Mouse (Mus musculus) forebrain, embryonic 10.5 days (tissue): ENCODE data around the gene Treml2. TPM values are rescaled to one million over a fixed set of nuclear protein-coding genes. Genes with fewer than 3 reads are reported as not detected.
A peak's percentile ranks its signal among the peaks of the same experiment; 100 is the strongest.

Experiments
- DNase-seq: peaks from one replicate; pipeline ENCODE4 v3.0.0-alpha.2; 2017; ENCODE audit warnings: low spot score; ENCODE audit errors: extremely low spot score
- H3K27ac ChIP-seq: fragments of 300-500 bp; sonication (generic); 2 replicates; pipeline ENCODE4 v1.5.1; 2016; ENCODE audit warnings: mild to moderate bottlenecking
- H3K27me3 ChIP-seq: fragments of 300-500 bp; sonication (generic); 2 replicates; pipeline ENCODE4 v1.6.1; 2016; ENCODE audit warnings: mild to moderate bottlenecking; ENCODE audit not compliant: poor library complexity, severe bottlenecking
- H3K36me3 ChIP-seq: fragments of 300-500 bp; sonication (generic); replicated peaks from 2 replicates; pipeline ENCODE4 v1.6.1; 2016; ENCODE audit warnings: mild to moderate bottlenecking, moderate library complexity
- H3K4me1 ChIP-seq: fragments of 300-500 bp; sonication (generic); 2 replicates; pipeline ENCODE4 v1.6.1; 2016
- H3K4me3 ChIP-seq: fragments of 300-500 bp; sonication (generic); 2 replicates; pipeline ENCODE4 v1.5.1; 2016; ENCODE audit warnings: mild to moderate bottlenecking, moderate library complexity
- H3K9me3 ChIP-seq: fragments of 300-500 bp; sonication (generic); 2 replicates; pipeline ENCODE4 v1.6.1; 2016; ENCODE audit warnings: mild to moderate bottlenecking, moderate library complexity
- WGBS: fragments of 180-500 bp; shearing (Covaris S2); methylation state at CpG from one replicate; pipeline ENCODE4 v1.1.7; 2016; 5-methylcytosine and 5-hydroxymethylcytosine counted together
- polyA plus RNA-seq: library from polyadenylated mRNA; unstranded; fragments of >200 nt; fragmentation: Nextera tagmentation; extraction: Ambion mirVana; gene quantifications from 2 replicates; pipeline ENCODE4 v1.2.1, GENCODE M21; 2016

Treml2 gene
- polyA plus RNA-seq, result 0.42 and 0.57 TPM in 2 replicates

DNA sequence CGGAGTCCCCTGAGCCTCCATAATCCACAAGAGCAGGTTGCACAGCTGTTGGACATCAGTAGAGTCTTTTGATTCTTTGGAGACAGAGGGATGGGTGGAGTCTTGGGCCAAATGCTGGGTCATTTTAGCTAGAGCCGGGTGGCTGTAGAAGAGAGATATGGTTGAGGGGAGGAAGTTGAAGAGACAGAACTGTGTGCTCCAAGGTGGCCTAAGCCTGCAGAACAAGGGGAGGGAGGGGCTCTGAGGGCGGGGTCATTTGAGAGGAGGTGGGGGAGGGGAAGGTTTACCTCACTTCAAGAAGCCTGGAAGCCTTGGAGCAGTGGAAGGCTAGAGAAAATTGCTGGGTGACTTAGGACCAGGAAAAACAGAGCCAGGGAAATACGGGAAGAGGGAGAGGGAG is at the start of gene Treml2:
Treml2 (plus strand) TSS at position 296 of the 400 bp plus-strand sequence.
- DNase-seq, result no peak
- no peaks in the 10 kb centered on the region for H3K9me3 ChIP-seq
- peaks cover 21% of the 10 kb centered on the region for H3K4me1 ChIP-seq
- peak within 1 kb of the TSS; percentile 22; the same call in 1 of the 2 replicates for H3K4me3 ChIP-seq
- no peaks in the 10 kb centered on the region for H3K27me3 ChIP-seq
- 51% methylated on average over 3 of the region's 4 CpGs for WGBS
- peak within 1 kb of the TSS; percentile 70 for H3K27ac ChIP-seq
- no peaks in the 10 kb centered on the region for H3K36me3 ChIP-seq

DNA sequence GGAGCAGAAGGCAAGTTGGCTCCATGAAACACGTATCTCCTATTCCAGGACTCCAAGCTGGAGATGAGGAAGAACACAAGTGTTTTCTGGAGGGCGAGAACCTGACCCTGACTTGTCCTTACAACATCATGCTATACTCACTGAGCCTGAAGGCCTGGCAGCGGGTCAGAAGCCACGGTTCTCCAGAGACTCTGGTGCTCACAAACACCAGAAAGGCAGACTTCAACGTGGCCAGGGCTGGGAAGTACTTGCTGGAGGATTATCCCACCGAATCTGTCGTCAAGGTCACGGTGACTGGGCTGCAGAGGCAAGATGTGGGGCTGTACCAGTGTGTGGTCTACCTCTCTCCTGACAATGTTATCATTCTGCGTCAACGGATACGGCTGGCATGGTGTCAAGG is 49.8 kb upstream of the Treml2 start:
- no peak overlapping the region for H3K4me3 ChIP-seq
- H3K27me3 ChIP-seq, result no peaks in the 10 kb centered on the region
- H3K36me3 ChIP-seq, result no peaks in the 10 kb centered on the region
- 87% methylated on average over 11 of the region's 11 CpGs for WGBS
- H3K9me3 ChIP-seq, result no peaks in the 10 kb centered on the region; the same call in 1 of the 2 replicates
- no peak for DNase-seq
- H3K27ac ChIP-seq, result no peak overlapping the region
- H3K4me1 ChIP-seq, result no peaks in the 10 kb centered on the region

DNA sequence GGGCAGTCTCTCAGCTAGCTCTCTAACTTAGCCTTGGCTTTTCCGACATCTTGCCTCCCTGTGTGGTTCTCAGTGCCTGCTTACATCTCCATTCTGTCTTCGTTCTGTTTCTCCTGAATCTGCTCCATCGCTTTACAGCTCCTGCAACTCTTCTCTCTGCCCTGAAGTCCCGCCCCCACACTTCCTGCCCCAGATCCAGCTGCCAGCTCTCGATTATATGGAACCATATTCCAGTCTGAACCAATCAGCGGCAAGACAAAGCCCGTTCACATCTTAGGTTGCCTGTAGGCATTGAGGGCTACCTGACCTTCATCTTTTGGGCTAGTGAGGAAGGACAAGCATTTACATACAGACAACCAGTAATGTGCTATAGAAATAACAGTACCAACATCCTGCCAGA is 48.7 kb upstream of the Treml2 start:
- DNase-seq, result no peak
- no peaks in the 10 kb centered on the region for H3K36me3 ChIP-seq
- H3K9me3 ChIP-seq, result no peaks in the 10 kb centered on the region; the same call in 1 of the 2 replicates
- no peak overlapping the region for H3K27ac ChIP-seq
- no peak overlapping the region for H3K4me3 ChIP-seq
- H3K4me1 ChIP-seq, result no peaks in the 10 kb centered on the region
- H3K27me3 ChIP-seq, result no peaks in the 10 kb centered on the region
- 92% methylated on average over 7 of the region's 7 CpGs for WGBS

DNA sequence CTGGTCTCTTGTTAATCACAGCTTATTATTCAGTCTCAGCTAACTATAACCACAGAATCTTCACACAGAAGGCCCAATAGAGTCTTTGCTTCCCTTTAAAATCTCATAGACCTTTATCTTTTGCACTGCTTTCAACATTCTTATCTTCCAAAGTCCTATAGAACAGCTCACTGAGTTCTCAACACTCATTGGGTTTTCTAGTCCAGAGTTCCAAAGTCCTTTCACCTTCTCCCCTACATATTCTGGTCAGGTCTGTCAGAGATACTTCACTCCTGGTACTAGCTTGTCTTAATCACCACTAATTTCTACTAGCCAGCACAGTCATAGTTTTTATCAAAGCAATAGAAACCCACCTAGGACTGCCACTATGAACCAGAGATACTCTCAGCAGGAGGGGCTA is 42.7 kb upstream of the Treml2 start:
- Histone ChIP-seq H3K9me3 (peaks cover 13% of the 10 kb centered on the region; the same call in 1 of the 2 replicates), H3K4me1 (no peaks in the 10 kb centered on the region), H3K27ac (no peak overlapping the region), H3K27me3 (peaks cover under 1% of the 10 kb centered on the region; the same call in 1 of the 2 replicates), H3K4me3 (no peak overlapping the region), H3K36me3 (no peaks in the 10 kb centered on the region)
- DNase-seq, result no peak

DNA sequence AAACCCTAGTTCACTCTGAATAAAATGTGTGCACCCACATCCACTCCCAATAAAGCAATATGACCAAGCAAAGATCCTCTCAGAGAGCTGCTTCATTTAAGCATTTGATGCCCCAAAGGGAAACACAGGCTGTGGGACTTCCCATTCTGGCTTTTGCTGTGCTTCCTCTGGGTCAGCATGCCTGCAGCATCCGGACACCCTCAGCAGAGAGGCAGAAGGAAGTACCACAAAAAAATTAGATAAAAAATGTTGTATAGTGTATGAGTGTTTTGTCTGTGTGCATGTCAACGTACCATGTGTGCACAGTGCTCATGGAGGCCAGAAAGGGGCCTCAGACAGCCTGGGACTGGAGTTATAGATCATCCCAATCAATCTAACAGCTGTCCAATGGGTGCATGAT is 37.4 kb upstream of the Treml2 start:
- H3K36me3 ChIP-seq, result no peaks in the 10 kb centered on the region
- peaks cover 13% of the 10 kb centered on the region; the same call in 1 of the 2 replicates for H3K9me3 ChIP-seq
- H3K4me1 ChIP-seq, result peaks cover 21% of the 10 kb centered on the region
- 88% methylated on average over 2 of the region's 2 CpGs for WGBS
- H3K27me3 ChIP-seq, result peaks cover 39% of the 10 kb centered on the region
- no peak for DNase-seq
- no peak overlapping the region for H3K4me3 ChIP-seq
- no peak overlapping the region for H3K27ac ChIP-seq

DNA sequence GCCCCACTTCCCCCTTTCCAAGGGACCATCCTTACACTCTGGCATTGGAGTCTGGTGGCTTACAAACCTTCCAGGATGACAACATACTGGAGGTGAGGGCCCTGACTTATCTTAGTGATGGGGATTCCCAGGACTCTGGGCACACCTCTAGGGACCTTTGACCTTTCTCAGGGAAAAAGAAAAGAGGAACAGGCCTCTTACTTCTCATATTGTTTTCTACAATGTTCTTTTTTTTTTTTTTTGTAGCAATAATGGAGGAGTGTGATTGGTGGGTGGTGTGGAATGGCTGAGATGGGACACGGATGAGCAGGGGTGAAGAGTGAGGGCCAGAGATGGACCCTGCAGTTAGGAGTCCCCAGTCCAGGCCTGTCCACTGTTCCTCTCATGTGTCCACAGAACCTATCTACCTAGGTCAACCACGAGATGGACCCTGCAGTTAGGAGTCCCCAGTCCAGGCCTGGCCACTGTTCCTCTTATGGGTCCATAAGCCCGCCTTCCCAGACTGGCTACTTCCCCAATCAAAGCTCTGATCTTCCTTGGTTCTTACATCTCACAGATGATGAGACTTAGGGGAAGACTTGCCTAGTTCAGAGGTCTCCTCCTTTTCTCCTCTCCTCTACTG is 35.4 kb upstream of the Treml2 start, which contains the start of gene Treml4:
Treml4 (plus strand) TSS at position 555 of the 622 bp plus-strand sequence.
- no peak within 1 kb of the TSS; the same call in 1 of the 2 replicates for H3K27ac ChIP-seq
- peaks cover 51% of the 10 kb centered on the region for H3K27me3 ChIP-seq
- 95% methylated on average over 3 of the region's 3 CpGs for WGBS
- H3K4me3 ChIP-seq, result no peak within 1 kb of the TSS
- H3K4me1 ChIP-seq, result peaks cover 29% of the 10 kb centered on the region
- no peaks in the 10 kb centered on the region for H3K36me3 ChIP-seq
- H3K9me3 ChIP-seq, result peaks cover 12% of the 10 kb centered on the region; the same call in 1 of the 2 replicates
- no peak for DNase-seq

DNA sequence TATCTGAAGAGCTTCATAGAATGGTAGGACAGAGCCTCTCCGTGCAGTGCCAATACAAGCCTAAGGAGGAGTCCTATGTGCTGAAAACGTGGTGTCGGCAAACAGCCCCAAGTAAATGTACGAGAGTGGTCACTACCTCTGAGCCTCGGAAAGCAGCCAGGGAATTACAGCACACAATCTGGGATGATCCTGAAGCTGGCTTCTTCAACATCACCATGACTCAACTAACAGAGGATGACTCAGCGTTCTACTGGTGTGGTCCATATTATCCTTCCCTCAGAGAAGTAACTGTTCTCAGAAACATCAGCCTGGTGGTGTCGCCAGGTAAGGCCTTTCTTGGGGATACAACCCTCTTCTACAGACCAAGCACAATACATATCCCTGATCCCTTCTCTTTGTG is 34.6 kb upstream of the Treml2 start:
- H3K27ac ChIP-seq, result no peak overlapping the region; the same call in 1 of the 2 replicates
- peaks cover 56% of the 10 kb centered on the region for H3K27me3 ChIP-seq
- H3K4me1 ChIP-seq, result peaks cover 29% of the 10 kb centered on the region
- 93% methylated on average over 7 of the region's 7 CpGs for WGBS
- DNase-seq, result no peak
- H3K4me3 ChIP-seq, result no peak overlapping the region
- no peaks in the 10 kb centered on the region for H3K36me3 ChIP-seq
- peaks cover 3% of the 10 kb centered on the region; the same call in 1 of the 2 replicates for H3K9me3 ChIP-seq

DNA sequence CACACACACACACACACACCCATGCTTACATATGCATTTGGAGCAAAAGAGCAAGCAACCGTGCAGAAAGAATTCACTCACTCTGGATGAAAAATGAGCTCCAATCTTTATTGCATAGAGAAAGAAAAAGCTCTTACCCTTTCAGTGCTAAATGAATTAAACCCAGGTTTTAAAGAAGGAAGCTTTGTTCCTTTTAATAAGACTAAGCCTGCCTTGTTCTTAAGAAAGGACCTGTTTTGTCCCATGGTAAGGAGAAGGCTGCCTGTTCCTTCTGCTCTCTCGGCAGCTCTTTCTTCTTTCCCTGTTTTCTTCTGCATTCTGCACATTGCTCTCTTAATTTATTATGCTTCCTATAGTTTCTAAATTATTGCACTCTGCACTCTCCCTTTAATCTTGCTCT is 33.2 kb upstream of the Treml2 start:
- WGBS, result 19% methylated on average over 2 of the region's 2 CpGs
- 0 out of 2 replicates have a peak overlapping the region, but pooled peaks have one; percentile 48 for H3K27ac ChIP-seq
- peak; percentile 36 for DNase-seq
- H3K4me1 ChIP-seq, result peaks cover 29% of the 10 kb centered on the region
- H3K4me3 ChIP-seq, result no peak overlapping the region
- H3K9me3 ChIP-seq, result no peaks in the 10 kb centered on the region
- no peaks in the 10 kb centered on the region for H3K36me3 ChIP-seq
- peaks cover 62% of the 10 kb centered on the region for H3K27me3 ChIP-seq

DNA sequence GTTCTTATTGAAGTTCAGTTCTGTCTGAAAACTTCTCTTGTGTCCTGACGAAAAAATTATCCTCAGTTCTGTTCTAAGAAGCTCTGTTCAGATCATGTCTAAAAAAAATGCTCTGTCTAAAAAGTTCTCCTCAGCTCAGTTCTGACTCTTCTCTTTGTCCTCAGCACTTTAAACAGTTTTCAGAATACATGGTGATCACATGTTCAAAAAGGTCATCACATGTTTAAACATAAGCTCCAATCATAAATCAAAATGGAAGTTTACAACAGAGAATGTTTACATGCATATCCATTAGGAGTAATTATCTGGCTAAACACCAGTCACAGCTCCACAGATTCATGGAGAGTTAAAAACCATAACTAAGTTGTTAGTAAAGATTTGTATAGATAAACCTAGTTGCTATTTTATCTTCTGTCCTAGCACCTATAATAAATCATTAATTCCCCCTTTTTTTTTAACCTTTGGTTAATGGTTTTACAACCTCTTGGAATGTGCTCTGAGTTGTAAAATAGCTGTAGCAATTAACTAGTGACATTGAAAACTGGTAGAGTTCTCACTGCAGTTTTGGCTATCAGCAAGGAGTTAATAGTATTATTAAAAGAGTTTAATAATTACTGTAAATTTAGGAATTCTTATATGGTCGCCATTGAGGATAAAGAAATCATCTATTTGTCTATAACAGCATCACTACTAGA is 32.5 kb upstream of the Treml2 start:
- peaks cover 59% of the 10 kb centered on the region for H3K27me3 ChIP-seq
- 42% methylated on average over 2 of the region's 2 CpGs for WGBS
- no peak overlapping the region for H3K4me3 ChIP-seq
- H3K27ac ChIP-seq, result 0 out of 2 replicates have a peak overlapping the region, but pooled peaks have one; percentile 48
- no peaks in the 10 kb centered on the region for H3K9me3 ChIP-seq
- DNase-seq, result no peak
- H3K36me3 ChIP-seq, result no peaks in the 10 kb centered on the region
- H3K4me1 ChIP-seq, result peaks cover 29% of the 10 kb centered on the region

DNA sequence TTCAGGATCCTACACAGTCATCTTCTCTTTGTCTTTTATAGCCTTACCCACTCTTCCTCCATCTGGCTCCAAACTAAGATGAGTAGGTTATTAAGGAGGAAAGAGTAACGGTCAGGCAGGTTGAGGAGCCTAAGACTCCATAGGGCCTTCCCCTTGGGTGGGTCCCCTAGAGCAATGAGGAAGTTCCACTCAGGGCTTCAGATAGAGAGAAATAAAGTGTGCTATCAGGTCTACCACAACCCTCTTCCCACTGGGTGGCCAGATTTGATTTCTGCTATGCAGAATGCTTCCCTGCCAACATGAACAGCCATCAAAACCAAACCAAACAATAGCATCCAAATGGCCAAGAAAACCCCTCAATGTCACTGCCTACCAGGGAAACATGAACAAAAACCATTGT is 31.7 kb upstream of the Treml2 start:
- H3K27me3 ChIP-seq, result peaks cover 53% of the 10 kb centered on the region
- H3K4me3 ChIP-seq, result no peak overlapping the region
- WGBS, result 95% methylated on average over 1 of the region's 1 CpGs
- peaks cover 29% of the 10 kb centered on the region for H3K4me1 ChIP-seq
- no peak for DNase-seq
- H3K36me3 ChIP-seq, result no peaks in the 10 kb centered on the region
- no peak overlapping the region for H3K27ac ChIP-seq
- H3K9me3 ChIP-seq, result no peaks in the 10 kb centered on the region

DNA sequence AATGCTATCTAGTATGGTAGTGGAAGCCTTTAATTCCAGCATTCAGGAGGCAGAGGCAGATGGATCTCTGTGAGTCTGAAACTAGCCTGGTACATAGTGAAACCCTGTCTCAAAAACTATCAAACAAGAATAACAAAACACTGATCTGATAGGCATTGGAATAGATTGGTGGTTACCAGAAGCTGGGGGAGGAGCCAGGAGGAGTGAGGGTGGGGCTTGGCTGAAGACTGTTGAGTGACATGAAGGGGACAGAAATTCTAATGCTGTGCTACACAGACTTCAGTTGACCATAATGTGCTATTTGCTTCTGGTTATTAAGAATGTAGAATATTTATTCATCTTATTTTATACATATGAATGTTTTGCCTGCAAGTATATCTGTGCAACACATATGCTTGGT is 31.0 kb upstream of the Treml2 start:
- H3K4me3 ChIP-seq, result no peak overlapping the region
- H3K36me3 ChIP-seq, result no peaks in the 10 kb centered on the region
- no peak for DNase-seq
- no peak overlapping the region for H3K27ac ChIP-seq
- peaks cover 50% of the 10 kb centered on the region for H3K27me3 ChIP-seq
- H3K9me3 ChIP-seq, result no peaks in the 10 kb centered on the region
- H3K4me1 ChIP-seq, result peaks cover 29% of the 10 kb centered on the region

DNA sequence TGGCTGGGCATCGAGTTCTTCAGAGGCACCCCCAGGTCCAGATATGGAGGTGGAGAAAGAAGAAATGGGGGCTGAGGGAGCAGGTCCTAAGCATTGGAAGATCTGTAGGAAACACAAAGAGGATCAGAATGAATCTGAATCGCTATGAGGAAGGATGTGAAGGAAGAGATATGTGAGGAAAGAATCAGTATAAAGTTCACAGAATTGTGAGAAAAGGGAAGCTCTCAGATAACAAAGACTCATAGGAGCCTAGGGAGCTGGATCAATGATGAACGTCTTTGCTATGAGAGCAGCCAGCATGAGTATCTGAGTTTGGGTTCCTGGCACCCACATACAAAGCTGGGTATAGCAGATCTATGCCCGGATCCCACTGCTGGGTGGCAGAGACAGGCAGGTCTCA is 29.5 kb upstream of the Treml2 start:
- DNase-seq, result no peak
- peaks cover 39% of the 10 kb centered on the region for H3K27me3 ChIP-seq
- H3K4me3 ChIP-seq, result no peak overlapping the region
- H3K9me3 ChIP-seq, result no peaks in the 10 kb centered on the region
- 80% methylated on average over 4 of the region's 4 CpGs for WGBS
- H3K36me3 ChIP-seq, result no peaks in the 10 kb centered on the region
- H3K4me1 ChIP-seq, result peaks cover 28% of the 10 kb centered on the region
- H3K27ac ChIP-seq, result no peak overlapping the region

DNA sequence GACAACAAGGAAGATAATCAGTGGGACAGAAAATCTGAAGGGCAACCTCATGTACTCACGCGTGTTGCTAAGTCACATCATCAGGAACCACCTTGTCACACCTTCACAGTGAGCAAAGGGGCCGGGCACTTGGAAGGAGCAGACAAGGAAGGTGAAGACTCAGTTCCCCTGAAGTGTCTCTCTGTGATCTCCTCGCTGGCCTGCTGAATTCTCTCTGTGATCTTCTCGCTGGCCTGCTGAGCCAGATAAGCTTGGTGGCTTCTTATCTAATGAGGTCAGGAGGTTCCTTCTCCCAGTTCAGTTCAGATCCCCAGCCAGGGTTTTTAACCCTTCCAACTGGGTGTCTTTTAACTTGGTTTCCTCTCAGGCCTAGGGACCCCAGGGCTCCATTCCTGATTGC is 27.1 kb upstream of the Treml2 start:
- Histone ChIP-seq H3K36me3 (no peaks in the 10 kb centered on the region), H3K27ac (peak overlapping the region; percentile 9; the same call in 1 of the 2 replicates), H3K4me3 (no peak overlapping the region), H3K27me3 (peaks cover 32% of the 10 kb centered on the region), H3K4me1 (peaks cover 16% of the 10 kb centered on the region), H3K9me3 (no peaks in the 10 kb centered on the region)
- no peak for DNase-seq
- WGBS, result 86% methylated on average over 5 of the region's 5 CpGs
